Mouse (Mus musculus) embryo, embryonic 11.5 days (tissue): ENCODE measurements around the gene Kansl3.

ENCODE experiments used
- DNase-seq: peaks from one replicate; pipeline ENCODE4 v3.0.0-alpha.2; 2012; ENCODE audit warnings: low read depth, low spot score

Gene Kansl3

GRCm38 (mm10) chr1:36321829-36322573 lies 47.0 kb downstream of the Kansl3 start:
- DNase-seq, result no peak

DNA sequence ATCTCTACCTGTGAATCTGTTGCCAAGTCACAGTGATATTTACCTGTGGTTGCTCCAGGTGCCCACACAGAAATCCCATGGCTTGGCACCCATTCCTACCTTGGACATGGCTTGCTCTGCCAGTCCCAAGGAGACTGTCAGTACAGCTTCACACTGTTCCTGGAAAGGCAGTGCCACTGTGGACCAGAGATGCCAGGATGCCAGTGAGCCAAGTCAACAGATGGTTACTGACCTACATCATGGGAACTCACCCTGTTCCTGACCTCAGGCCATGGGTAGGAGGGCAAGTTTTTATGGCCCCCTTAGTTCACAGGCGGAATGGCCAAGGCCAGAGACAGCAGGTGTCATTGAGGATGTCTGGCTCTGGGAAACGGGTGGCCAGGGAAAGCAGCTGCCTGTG lies 47.8 kb downstream of the Kansl3 start:
- no peak for DNase-seq

GRCm38 (mm10) chr1:36315776-36316100 lies 53.2 kb downstream of the Kansl3 start:
- DNase-seq, result no peak

- no peak for DNase-seq
Measured at GRCm38 (mm10) chr1:36314959-36315775, 53.8 kb downstream of the Kansl3 start.

- DNase-seq, result no peak
Measured at GRCm38 (mm10) chr1:36309498-36309901, 59.5 kb downstream of the Kansl3 start.

- DNase-seq, result no peak
Measured at GRCm38 (mm10) chr1:36308966-36309475, 60.0 kb downstream of the Kansl3 start.

DNA sequence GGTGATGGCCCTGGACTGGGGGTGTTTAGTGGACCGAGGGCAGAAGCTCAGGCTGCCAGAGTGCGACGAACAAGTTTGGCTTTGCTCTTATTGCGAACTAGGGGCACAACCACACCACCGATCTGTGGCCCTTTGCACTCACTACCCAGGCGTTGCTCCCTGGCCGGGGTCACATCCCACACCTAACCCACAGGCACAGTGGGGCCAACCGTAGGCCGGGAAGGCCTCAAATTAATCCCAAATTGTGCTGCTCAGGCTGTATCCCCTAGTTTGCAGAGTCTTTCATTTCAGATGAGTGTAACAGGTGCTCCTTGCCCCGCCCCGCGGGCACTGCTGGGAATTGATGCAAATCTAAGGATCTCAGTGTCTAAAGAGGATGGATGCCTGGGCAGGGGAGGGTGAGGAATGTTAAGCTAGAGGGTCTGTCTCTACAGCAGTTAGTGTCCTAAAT lies 60.5 kb downstream of the Kansl3 start:
- DNase-seq, result no peak

DNA sequence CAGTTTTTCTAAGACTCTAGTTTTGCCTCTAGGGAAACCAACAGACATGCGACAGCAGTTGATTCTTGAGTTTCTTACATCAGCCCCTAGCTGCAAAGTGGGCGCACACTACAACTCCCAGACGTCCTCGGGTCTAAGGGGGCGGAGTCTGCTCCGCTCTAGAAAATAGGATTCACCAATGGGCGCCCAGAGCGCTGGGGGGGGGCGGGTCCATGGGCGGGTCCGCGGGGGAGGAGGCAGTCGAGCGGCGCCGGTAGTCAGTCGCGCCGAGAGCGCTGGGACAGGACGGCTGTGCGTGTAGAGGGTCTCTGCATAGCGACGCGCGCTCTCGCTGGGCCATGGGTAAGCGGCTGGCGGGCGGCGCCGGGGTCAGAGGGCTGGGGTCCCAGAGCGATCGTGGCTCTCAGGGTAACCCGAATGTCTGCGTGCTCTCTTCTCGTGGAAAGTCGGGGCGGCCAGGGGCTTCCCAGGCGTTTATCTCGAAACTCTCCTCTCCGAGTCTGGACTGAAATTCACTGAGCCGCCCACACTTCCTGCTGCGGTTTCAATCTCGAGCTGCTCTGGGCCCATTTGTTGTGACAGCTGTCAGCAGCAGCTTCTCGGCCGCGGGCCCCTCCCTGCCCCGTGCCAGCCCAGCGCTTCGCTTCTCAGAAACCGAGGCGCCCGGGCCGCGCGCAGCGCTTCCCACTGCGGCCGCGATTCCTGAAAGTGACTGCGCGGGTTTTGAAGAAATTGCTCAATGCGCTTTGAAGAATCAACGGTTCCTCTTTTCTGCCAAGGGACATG lies 61.3 kb downstream of the Kansl3 start, which contains the start of gene Arid5a:
Gene Arid5a, plus strand, starts transcription at position 239 of the 786 bp plus-strand sequence.
- peak; percentile 95 for DNase-seq

DNA sequence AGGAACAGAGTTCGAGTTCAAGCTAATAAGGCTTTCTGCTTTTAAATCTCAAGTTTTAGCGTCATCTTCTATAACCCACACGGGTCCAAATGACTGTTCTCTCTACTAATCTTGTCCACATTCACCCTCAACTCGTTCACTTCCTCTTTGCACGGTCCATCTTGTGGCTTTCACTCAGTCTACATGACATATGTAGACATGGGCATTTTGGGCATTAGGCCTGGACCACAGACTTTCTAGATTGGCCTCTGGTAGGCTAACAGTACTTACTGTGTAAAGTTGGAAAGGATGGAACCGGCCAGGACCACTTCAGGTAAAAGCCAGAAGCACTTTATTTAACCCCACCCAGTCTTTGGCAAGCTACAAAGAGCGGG lies 61.9 kb downstream of the Kansl3 start:
- DNase-seq, result no peak

DNA sequence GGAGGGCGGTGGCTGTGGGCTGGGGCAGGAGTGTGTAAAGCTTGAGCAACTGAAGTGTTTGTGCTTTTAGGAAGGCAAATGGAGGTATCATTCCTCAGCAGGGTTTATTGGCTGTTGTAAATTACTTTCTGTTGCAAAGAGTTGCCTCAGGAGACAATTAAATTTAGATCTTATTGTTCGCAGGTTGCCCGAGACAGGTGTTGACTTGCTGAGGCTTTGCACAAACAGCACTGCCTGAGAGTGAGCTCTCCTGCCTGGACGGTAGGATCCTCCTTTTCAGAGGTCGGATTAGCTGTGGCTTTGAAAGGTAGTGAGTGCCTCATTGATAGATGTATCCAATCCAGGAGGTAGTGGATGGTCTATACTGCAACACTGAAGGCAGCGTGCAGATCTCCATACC lies 62.9 kb downstream of the Kansl3 start:
- DNase-seq, result no peak

- no peak for DNase-seq
Measured at GRCm38 (mm10) chr1:36304764-36305163, 64.2 kb downstream of the Kansl3 start.

DNA sequence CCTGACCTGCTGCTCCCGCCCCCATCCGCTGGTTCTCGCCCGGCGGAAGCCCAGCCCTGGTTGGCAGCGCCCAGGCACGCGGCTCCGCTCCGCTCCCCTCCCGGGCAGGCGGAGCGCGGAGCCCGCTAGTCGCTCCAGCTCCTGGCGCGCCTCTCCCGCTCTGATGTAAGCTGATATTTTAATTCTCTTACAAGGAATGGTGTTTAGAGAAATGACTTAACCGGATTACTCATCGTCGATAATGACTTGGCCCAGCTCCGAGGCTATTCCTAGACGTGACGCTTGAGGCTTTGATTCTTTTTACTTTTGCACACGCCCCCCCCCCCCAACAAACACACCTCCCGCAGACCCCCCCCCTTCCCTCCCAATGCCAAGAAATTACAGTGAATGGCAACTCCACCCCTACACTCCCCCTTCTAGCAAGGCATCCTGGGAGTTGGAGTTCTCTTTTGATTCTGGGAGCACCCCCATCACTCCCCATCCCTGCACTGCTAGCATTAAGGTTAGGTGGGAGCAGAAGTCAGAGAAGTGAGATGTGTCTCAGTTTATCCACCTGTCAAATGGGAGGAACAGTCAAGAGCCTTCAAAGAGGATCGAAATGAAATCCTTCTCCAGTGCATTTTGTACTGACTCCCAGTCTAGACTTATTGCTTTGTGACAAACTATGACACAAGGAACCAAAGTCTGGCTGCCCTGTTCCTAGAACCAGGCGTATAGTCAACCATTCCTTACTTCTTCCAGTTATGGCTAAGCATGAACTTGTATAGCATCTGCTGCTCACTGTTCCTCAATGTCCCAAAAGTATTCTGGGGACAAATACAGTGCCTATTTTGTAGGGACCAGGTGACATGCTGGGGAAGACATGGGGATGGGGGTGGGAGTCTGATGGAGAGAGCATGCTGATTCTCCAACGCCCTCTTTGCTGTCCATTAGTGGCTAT lies 65.3 kb downstream of the Kansl3 start:
- no peak for DNase-seq

DNA sequence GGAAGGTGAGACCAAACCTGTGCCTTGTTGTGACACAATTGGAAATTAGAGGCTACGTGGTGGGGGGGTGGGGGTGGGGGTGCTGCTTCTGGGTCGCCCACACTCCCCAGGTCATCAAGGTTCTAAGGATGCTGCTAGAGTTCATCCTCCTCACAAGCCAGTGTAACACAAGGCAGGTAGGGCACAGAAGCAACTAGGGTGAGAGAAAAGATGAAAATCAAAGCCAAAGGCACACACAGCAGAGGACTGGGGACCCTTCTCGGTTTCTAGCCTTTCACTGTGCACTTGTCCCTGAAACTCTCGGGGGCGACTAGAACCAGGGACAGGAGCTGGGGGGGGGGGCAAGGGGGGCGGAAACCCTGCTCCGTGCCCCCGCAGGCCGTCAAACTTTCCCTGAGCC lies 66.0 kb downstream of the Kansl3 start:
- DNase-seq, result no peak

- no peak for DNase-seq
Measured at GRCm38 (mm10) chr1:36302273-36302672, 66.7 kb downstream of the Kansl3 start.

- DNase-seq, result no peak
Measured at GRCm38 (mm10) chr1:36300486-36300885, 68.5 kb downstream of the Kansl3 start.

- no peak for DNase-seq
Measured at GRCm38 (mm10) chr1:36299676-36300075, 69.3 kb downstream of the Kansl3 start.

DNA sequence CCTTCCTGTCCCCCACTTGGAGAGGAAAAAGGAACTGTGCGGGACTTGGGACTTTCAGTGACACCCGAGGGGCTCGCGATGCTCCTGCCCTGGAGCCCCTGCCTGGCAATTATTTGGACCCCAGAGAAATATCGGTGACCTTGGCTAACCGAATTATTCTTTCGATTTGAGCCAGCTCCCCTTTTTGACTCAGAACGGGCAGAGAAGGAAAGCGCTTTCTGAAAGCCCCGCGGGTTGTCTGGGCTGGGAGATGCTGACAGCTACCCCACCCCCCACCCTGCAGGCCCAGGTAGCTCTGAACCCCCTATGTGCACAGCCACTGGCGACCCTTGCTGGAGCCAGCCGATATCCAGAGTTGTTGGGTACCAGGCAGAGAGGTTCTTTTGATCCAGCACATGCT lies 69.9 kb downstream of the Kansl3 start:
- no peak for DNase-seq

GRCm38 (mm10) chr1:36298107-36298506 lies 70.9 kb downstream of the Kansl3 start:
- no peak for DNase-seq

GRCm38 (mm10) chr1:36296466-36297149 lies 72.4 kb downstream of the Kansl3 start:
- DNase-seq, result no peak

GRCm38 (mm10) chr1:36294402-36294801 lies 74.6 kb downstream of the Kansl3 start:
- no peak for DNase-seq
